Mouse (Mus musculus) G1E-ER4 (cell line): Measurements from ENCODE around the gene Kdelc1. TPM values are rescaled to one million over a fixed set of nuclear protein-coding genes. Genes with fewer than 3 reads are reported as not detected.
A peak's percentile ranks its signal among the peaks of the same experiment; 100 is the strongest.

Experiments used
- GATA1 ChIP-seq: IDR thresholded peaks from one replicate; pipeline ENCODE4 v1.8.0; 2012; ENCODE audit warnings: low read length, inconsistent platforms
- polyA plus RNA-seq: library from polyadenylated mRNA; stranded (reverse); fragments of >175 nt; gene quantifications from 2 replicates; pipeline ENCODE4 v1.2.3, GENCODE M21; 2012

Gene Kdelc1
- polyA plus RNA-seq, 1 experiment: 8.6 TPM

- TF ChIP-seq GATA1: no peak
Observed at GRCm38 (mm10) chr1:44117571-44117970, 1.0 kb downstream of the Kdelc1 start.

- no peak for TF ChIP-seq GATA1
Observed at GRCm38 (mm10) chr1:44102939-44103338, 15.7 kb downstream of the Kdelc1 start.

- TF ChIP-seq GATA1: no peak
Observed at GRCm38 (mm10) chr1:44102259-44102717, 16.3 kb downstream of the Kdelc1 start, which contains the start of gene Tex30. TSS of gene Tex30 (minus strand) at chr1:44102441.

- peak; percentile 32 for TF ChIP-seq GATA1
Observed at GRCm38 (mm10) chr1:44101448-44102225, 17.0 kb downstream of the Kdelc1 start.

- no peak for TF ChIP-seq GATA1
Observed at GRCm38 (mm10) chr1:44064625-44065024, 54.0 kb downstream of the Kdelc1 start.

- TF ChIP-seq GATA1: no peak
Observed at GRCm38 (mm10) chr1:44063439-44063838, 55.2 kb downstream of the Kdelc1 start.

- no peak for TF ChIP-seq GATA1
Observed at GRCm38 (mm10) chr1:44061836-44062235, 56.8 kb downstream of the Kdelc1 start, which contains the start of gene Gm8251. TSS of gene Gm8251 (minus strand) at chr1:44061936.

- TF ChIP-seq GATA1: no peak
Observed at GRCm38 (mm10) chr1:44057805-44058204, 60.8 kb downstream of the Kdelc1 start.

Other genes starting within 250 kb of the Kdelc1 start
- 19.1 and 28.3 TPM in 2 replicates for gene Tpp2, start 185.2 kb downstream of the Kdelc1 start, polyA plus RNA-seq
- gene Mettl21c, start 98.8 kb downstream of the Kdelc1 start, polyA plus RNA-seq: not detected in 2 replicates
- gene Gm8251, start 56.9 kb downstream of the Kdelc1 start, polyA plus RNA-seq: 0.01 TPM in 1 of 2 replicates, not detected in the other
- 9.9 and 14.8 TPM in 2 replicates for gene Tex30, start 16.4 kb downstream of the Kdelc1 start, polyA plus RNA-seq
- 3.4 and 4.6 TPM in 2 replicates for gene Bivm, start 149 bp upstream of the Kdelc1 start, polyA plus RNA-seq
- 6.6 and 9.1 TPM in 2 replicates for gene Ercc5, start 28.9 kb upstream of the Kdelc1 start, polyA plus RNA-seq
- not detected in 2 replicates for gene Mettl21e, start 100.2 kb upstream of the Kdelc1 start, polyA plus RNA-seq